19 mouse cellular contexts compared by ENCODE assay signal in genomic region chr10:70093782-70094181, GRCm38 (mm10). TPM values are rescaled to one million over a fixed set of nuclear protein-coding genes. Genes with fewer than 3 reads are reported as not detected.
DNase-seq lines count a peak whose midpoint lies in the region; ATAC-seq and TF ChIP-seq lines count a peak whose summit lies in the region.
"Had no signal": no experiment of that assay in that cellular context is flagged by ENCODE, and none has a peak within 500 bp of the region (broad histone marks: within the 10 kb centered on the region; RNA-seq: fewer than 3 reads in every experiment).

No protein-coding gene starts in this region.

- peak overlapping the region; percentile 7; the same call in 1 of the 2 replicates for H3K4me2 ChIP-seq in embryonic facial prominence, embryonic 12.5 days (replicated peaks)
- no peak overlapping the region for H3K4me2 ChIP-seq in liver, embryonic 14.5 days (ENCODE audit: low read depth)
- no peak overlapping the region for H3K4me2 ChIP-seq in liver, embryonic 11.5 days

- DNase-seq in embryonic facial prominence, embryonic 10.5 days (ENCODE audit: low spot score): no peak
- no peak for DNase-seq in liver, embryonic 14.5 days (ENCODE audit: low read depth in 3 of 3, low spot score in 3 of 3)
- DNase-seq in liver, embryonic 11.5 days (ENCODE audit: low spot score): no peak
- DNase-seq in thymus, postnatal 0 days (ENCODE audit: low spot score): peak; percentile 33
- DNase-seq in thymus, postnatal 10 days (ENCODE audit: low spot score in 2 of 2): no peak
- no peak for DNase-seq in frontal cortex, postnatal 14 days (ENCODE audit: low spot score in 2 of 2)
- DNase-seq: adrenal gland, adult 2 months; adrenal gland, postnatal 25 days; cerebellum, adult 18-20 months; cerebellum, adult 9-11 months; cerebellum, postnatal 36 days; gastrocnemius, postnatal 25 days; heart, postnatal 36 days had no signal

- 0 out of 2 replicates have a peak, but pooled peaks have one; percentile 13 for TF ChIP-seq EP300 in liver, embryonic 14.5 days (IDR thresholded peaks at IDR 0.05; ENCODE audit: low read depth)

- TF ChIP-seq CTCF in liver, embryonic 14.5 days (IDR thresholded peaks at IDR 0.05; ENCODE audit: low read depth): no peak

- H3K9ac ChIP-seq in embryonic facial prominence, embryonic 12.5 days: no peak overlapping the region
- no peak overlapping the region for H3K9ac ChIP-seq in liver, embryonic 14.5 days (replicated peaks)
- no peak overlapping the region for H3K9ac ChIP-seq in liver, embryonic 11.5 days (ENCODE audit: low read depth, low read length)
- H3K9ac ChIP-seq: embryonic facial prominence, embryonic 15.5 days; heart, embryonic 12.5 days had no signal

- H3K9me3 ChIP-seq in embryonic facial prominence, embryonic 12.5 days: no peaks in the 10 kb centered on the region
- no peaks in the 10 kb centered on the region for H3K9me3 ChIP-seq in embryonic facial prominence, embryonic 10.5 days
- no peaks in the 10 kb centered on the region for H3K9me3 ChIP-seq in liver, embryonic 14.5 days (ENCODE audit: control insufficient read depth, low read length)
- H3K9me3 ChIP-seq in liver, embryonic 11.5 days (ENCODE audit: control insufficient read depth, low read length): no peaks in the 10 kb centered on the region
- H3K9me3 ChIP-seq: embryonic facial prominence, embryonic 15.5 days; forebrain, embryonic 10.5 days; heart, embryonic 12.5 days; hindbrain, embryonic 15.5 days had no signal

- H3K27me3 ChIP-seq in embryonic facial prominence, embryonic 12.5 days: no peaks in the 10 kb centered on the region
- H3K27me3 ChIP-seq in embryonic facial prominence, embryonic 10.5 days (replicated peaks; ENCODE audit: low read depth, poor library complexity, severe bottlenecking): no peaks in the 10 kb centered on the region
- H3K27me3 ChIP-seq in liver, embryonic 14.5 days (ENCODE audit: control insufficient read depth, insufficient read depth, low read length): no peaks in the 10 kb centered on the region
- no peaks in the 10 kb centered on the region for H3K27me3 ChIP-seq in liver, embryonic 11.5 days (replicated peaks; ENCODE audit: control insufficient read depth, insufficient read depth, low read length)
- H3K27me3 ChIP-seq: embryonic facial prominence, embryonic 15.5 days; heart, embryonic 12.5 days; hindbrain, embryonic 15.5 days had no signal

- no peak overlapping the region for H3K4me3 ChIP-seq in embryonic facial prominence, embryonic 12.5 days
- no peak overlapping the region for H3K4me3 ChIP-seq in embryonic facial prominence, embryonic 10.5 days
- H3K4me3 ChIP-seq in liver, embryonic 14.5 days (ENCODE audit: insufficient read depth in 1 of 2, low read depth in 2 of 2, low read length in 2 of 2): no peak overlapping the region
- H3K4me3 ChIP-seq in liver, embryonic 11.5 days (ENCODE audit: low read depth, low read length): no peak overlapping the region

- no peak for ATAC-seq in embryonic facial prominence, embryonic 12.5 days (ENCODE audit: insufficient number of reproducible peaks, insufficient read depth, low FRiP score, low TSS enrichment)
- ATAC-seq in liver, embryonic 14.5 days (ENCODE audit: insufficient read depth): no peak
- no peak for ATAC-seq in liver, embryonic 11.5 days (replicated peaks; ENCODE audit: low FRiP score)
- ATAC-seq: forebrain, embryonic 14.5 days had no signal

- WGBS in embryonic facial prominence, embryonic 12.5 days: 58% methylated on average over 1 of the region's 1 CpGs
- 60% methylated on average over 1 of the region's 1 CpGs for WGBS in embryonic facial prominence, embryonic 10.5 days
- WGBS in liver, embryonic 14.5 days (ENCODE audit: insufficient replicate concordance): 3% methylated on average over 1 of the region's 1 CpGs
- 14% methylated on average over 1 of the region's 1 CpGs for WGBS in liver, embryonic 11.5 days

- H3K4me1 ChIP-seq in embryonic facial prominence, embryonic 12.5 days: peaks cover 15% of the 10 kb centered on the region
- peaks cover 43% of the 10 kb centered on the region for H3K4me1 ChIP-seq in embryonic facial prominence, embryonic 10.5 days
- H3K4me1 ChIP-seq in liver, embryonic 14.5 days (replicated peaks; ENCODE audit: control insufficient read depth in 2 of 2, insufficient read depth in 2 of 2, low read length in 1 of 2): peaks cover 10 to 23% of the 10 kb centered on the region in 2 experiments
- peaks cover 26% of the 10 kb centered on the region for H3K4me1 ChIP-seq in liver, embryonic 11.5 days (replicated peaks; ENCODE audit: control insufficient read depth, insufficient read depth, low read length)

- H3K36me3 ChIP-seq in embryonic facial prominence, embryonic 12.5 days: no peaks in the 10 kb centered on the region
- H3K36me3 ChIP-seq in embryonic facial prominence, embryonic 10.5 days (replicated peaks): no peaks in the 10 kb centered on the region
- no peaks in the 10 kb centered on the region for H3K36me3 ChIP-seq in liver, embryonic 14.5 days (replicated peaks; ENCODE audit: control insufficient read depth, insufficient read depth, low read depth)
- no peaks in the 10 kb centered on the region for H3K36me3 ChIP-seq in liver, embryonic 11.5 days (ENCODE audit: control insufficient read depth, insufficient read depth, low read length)
- H3K36me3 ChIP-seq: embryonic facial prominence, embryonic 15.5 days; forebrain, embryonic 10.5 days; heart, embryonic 12.5 days; hindbrain, embryonic 15.5 days had no signal

- H3K27ac ChIP-seq in embryonic facial prominence, embryonic 12.5 days: no peak overlapping the region
- no peak overlapping the region for H3K27ac ChIP-seq in embryonic facial prominence, embryonic 10.5 days (replicated peaks)
- no peak overlapping the region for H3K27ac ChIP-seq in liver, embryonic 14.5 days
- H3K27ac ChIP-seq in liver, embryonic 11.5 days (ENCODE audit: low read depth, low read length): no peak overlapping the region

RNA-seq across cellular contexts. Expression of gene Ccdc6, which starts 3.1 kb away (rescaled TPM):
- polyA plus RNA-seq in embryonic facial prominence, embryonic 12.5 days (2016; fragmentation: Nextera tagmentation; extraction: Ambion mirVana): 14.4 and 16.0 TPM in 2 replicates
- 19.6 and 19.9 TPM in 2 replicates for polyA plus RNA-seq in embryonic facial prominence, embryonic 10.5 days (2016; fragmentation: Nextera tagmentation; extraction: Ambion mirVana)
- polyA plus RNA-seq in liver, embryonic 14.5 days (2012; rRNA removed): 6.7 and 8.3 TPM in 2 replicates
- 9.5 and 10.7 TPM in 2 replicates for polyA plus RNA-seq in liver, embryonic 14.5 days (2014; fragmentation: Nextera tagmentation; extraction: Ambion mirVana)
- 18.8 and 19.1 TPM in 2 replicates for polyA plus RNA-seq in liver, embryonic 11.5 days (2014; fragmentation: Nextera tagmentation; extraction: Ambion mirVana)
- polyA plus RNA-seq in thymus, postnatal 0 days (2015; fragmentation: Nextera tagmentation; extraction: Ambion mirVana): 14.7 and 16.4 TPM in 2 replicates
